Mouse (Mus musculus) forebrain, postnatal 0 days (tissue): ENCODE measurements around the gene Pcbp3. TPM values are rescaled to one million over a fixed set of nuclear protein-coding genes. Genes with fewer than 3 reads are reported as not detected.

Experiments
- ATAC-seq: fragments of 200-750 bp; cut with Nextera tagmentation; 2 replicates; pipeline ENCODE4 v1.8.0; 2017; ENCODE audit warnings: mild to moderate bottlenecking, moderate library complexity
- DNase-seq: peaks from one replicate; pipeline ENCODE4 v3.0.0-alpha.2; 2015
- H3K27ac ChIP-seq: fragments of 300-500 bp; sonication (generic); 2 replicates; pipeline ENCODE4 v1.5.1; 2014; ENCODE audit warnings: low read depth, mild to moderate bottlenecking, antibody characterized with exemption, low read length, moderate library complexity, mixed read lengths
- H3K27me3 ChIP-seq: fragments of 300-500 bp; sonication (generic); 2 replicates; pipeline ENCODE4 v1.6.1; 2014; ENCODE audit warnings: mild to moderate bottlenecking, low read length, mixed read lengths; ENCODE audit not compliant: insufficient read depth
- H3K36me3 ChIP-seq: fragments of 300-500 bp; sonication (generic); 2 replicates; pipeline ENCODE4 v1.6.1; 2014; ENCODE audit warnings: mild to moderate bottlenecking, moderate library complexity; ENCODE audit not compliant: insufficient read depth
- H3K4me1 ChIP-seq: fragments of 300-500 bp; sonication (generic); 2 replicates; pipeline ENCODE4 v1.6.1; 2014; ENCODE audit warnings: antibody characterized with exemption; ENCODE audit not compliant: insufficient read depth
- H3K4me2 ChIP-seq: fragments of 300-500 bp; sonication (generic); 2 replicates; pipeline ENCODE4 v1.6.1; 2014; ENCODE audit warnings: low read depth, mild to moderate bottlenecking, moderate library complexity
- H3K4me3 ChIP-seq: fragments of 300-500 bp; sonication (generic); 2 replicates; pipeline ENCODE4 v1.5.1; 2014; ENCODE audit warnings: low read depth, low read length, mixed read lengths
- H3K9ac ChIP-seq: fragments of 300-500 bp; sonication (generic); 2 replicates; pipeline ENCODE4 v1.6.1; 2014; ENCODE audit warnings: mild to moderate bottlenecking
- H3K9me3 ChIP-seq: fragments of 300-500 bp; sonication (generic); 2 replicates; pipeline ENCODE4 v1.6.1; 2016; ENCODE audit warnings: low read length
- CTCF ChIP-seq: sonication (generic); IDR thresholded peaks from 2 replicates; pipeline ENCODE4 v1.5.1; 2016; ENCODE audit warnings: antibody characterized with exemption, control low read depth, low read depth
- WGBS: fragments of 180-500 bp; shearing (Covaris S2); extraction: QIAGEN DNeasy Blood & Tissue Kit; methylation state at CpG from one replicate; pipeline ENCODE4 v1.1.7; 2014; 5-methylcytosine and 5-hydroxymethylcytosine counted together
- polyA plus RNA-seq: library from polyadenylated mRNA; unstranded; fragments of >200 nt; fragmentation: Nextera tagmentation; extraction: Ambion mirVana; gene quantifications from 2 replicates; pipeline ENCODE4 v1.2.1, GENCODE M21; 2015
- total RNA-seq: library from RNA; depleted of rRNA; stranded (reverse); fragments of >200 nt; gene quantifications from 2 replicates; pipeline ENCODE4 v1.2.3, GENCODE M21; 2014

Gene Pcbp3
- total and polyA plus RNA-seq, 2 experiments from 2014 or later = 40.4 to 78.6 TPM

GRCm38 (mm10) chr10:76732881-76733676 is 228.6 kb downstream of the Pcbp3 start:
- ATAC-seq = peak; percentile 91
- Histone ChIP-seq H3K36me3 (no peaks in the 10 kb centered on the region), H3K27ac (0 out of 2 replicates have a peak overlapping the region, but pooled peaks have one; percentile 35), H3K4me2 (peak overlapping the region; percentile 40), H3K27me3 (no peaks in the 10 kb centered on the region), H3K9ac (no peak overlapping the region), H3K4me3 (no peak overlapping the region), H3K4me1 (no peaks in the 10 kb centered on the region), H3K9me3 (no peaks in the 10 kb centered on the region)
- WGBS = 19% methylated on average over 17 of the region's 17 CpGs
- TF ChIP-seq CTCF = peak; percentile 82
- DNase-seq = peak; percentile 83

GRCm38 (mm10) chr10:76732391-76732790 is 229.3 kb downstream of the Pcbp3 start:
- no peak overlapping the region for H3K27ac ChIP-seq
- H3K9me3 ChIP-seq = no peaks in the 10 kb centered on the region
- no peak overlapping the region for H3K9ac ChIP-seq
- DNase-seq = no peak
- H3K27me3 ChIP-seq = no peaks in the 10 kb centered on the region
- TF ChIP-seq CTCF = no peak
- H3K4me2 ChIP-seq = no peak overlapping the region
- no peaks in the 10 kb centered on the region for H3K36me3 ChIP-seq
- H3K4me3 ChIP-seq = no peak overlapping the region
- WGBS = 72% methylated on average over 6 of the region's 6 CpGs
- no peak for ATAC-seq
- no peaks in the 10 kb centered on the region for H3K4me1 ChIP-seq

- H3K4me2 ChIP-seq = no peak overlapping the region
- no peak for DNase-seq
- H3K36me3 ChIP-seq = no peaks in the 10 kb centered on the region
- H3K9ac ChIP-seq = no peak overlapping the region
- no peaks in the 10 kb centered on the region for H3K9me3 ChIP-seq
- H3K27ac ChIP-seq = no peak overlapping the region
- no peaks in the 10 kb centered on the region for H3K4me1 ChIP-seq
- TF ChIP-seq CTCF = no peak
- no peak for ATAC-seq
- WGBS = 68% methylated on average over 20 of the region's 20 CpGs
- H3K27me3 ChIP-seq = no peaks in the 10 kb centered on the region
- no peak overlapping the region for H3K4me3 ChIP-seq
Measured at GRCm38 (mm10) chr10:76731621-76732239, 230.0 kb downstream of the Pcbp3 start.

- H3K4me3 ChIP-seq = no peak overlapping the region
- no peak overlapping the region for H3K9ac ChIP-seq
- no peak for DNase-seq
- ATAC-seq = peak; percentile 23; the same call in 1 of the 2 replicates
- H3K27ac ChIP-seq = no peak overlapping the region
- no peaks in the 10 kb centered on the region for H3K27me3 ChIP-seq
- H3K4me1 ChIP-seq = no peaks in the 10 kb centered on the region
- no peak for TF ChIP-seq CTCF
- H3K9me3 ChIP-seq = no peaks in the 10 kb centered on the region
- H3K36me3 ChIP-seq = no peaks in the 10 kb centered on the region
- no peak overlapping the region for H3K4me2 ChIP-seq
- 73% methylated on average over 19 of the region's 19 CpGs for WGBS
Measured at GRCm38 (mm10) chr10:76729631-76730620, 231.8 kb downstream of the Pcbp3 start.

GRCm38 (mm10) chr10:76728369-76728768 is 233.3 kb downstream of the Pcbp3 start:
- ATAC-seq (no peak), DNase-seq (peak; percentile 51)
- peak; percentile 60 for TF ChIP-seq CTCF
- H3K9me3 ChIP-seq = no peaks in the 10 kb centered on the region
- H3K27ac ChIP-seq = no peak overlapping the region
- no peaks in the 10 kb centered on the region for H3K27me3 ChIP-seq
- WGBS = 16% methylated on average over 11 of the region's 11 CpGs
- no peak overlapping the region for H3K4me2 ChIP-seq
- no peaks in the 10 kb centered on the region for H3K36me3 ChIP-seq
- H3K4me3 ChIP-seq = no peak overlapping the region
- H3K9ac ChIP-seq = no peak overlapping the region
- H3K4me1 ChIP-seq = no peaks in the 10 kb centered on the region

GRCm38 (mm10) chr10:76727301-76727700 is 234.4 kb downstream of the Pcbp3 start:
- H3K9me3 ChIP-seq = no peaks in the 10 kb centered on the region
- H3K27me3 ChIP-seq = no peaks in the 10 kb centered on the region
- 88% methylated on average over 7 of the region's 7 CpGs for WGBS
- no peak overlapping the region for H3K9ac ChIP-seq
- no peak overlapping the region for H3K27ac ChIP-seq
- no peak for TF ChIP-seq CTCF
- H3K36me3 ChIP-seq = no peaks in the 10 kb centered on the region
- DNase-seq (no peak), ATAC-seq (no peak)
- no peaks in the 10 kb centered on the region for H3K4me1 ChIP-seq
- no peak overlapping the region for H3K4me2 ChIP-seq
- no peak overlapping the region for H3K4me3 ChIP-seq
